Mouse (Mus musculus) neutrophil, adult 65 days (primary cell): ENCODE measurements around the gene Folh1. TPM values are rescaled to one million over a fixed set of nuclear protein-coding genes. Genes with fewer than 3 reads are reported as not detected.

Experiments
- total RNA-seq: library from RNA; stranded (reverse); gene quantifications from 2 replicates; pipeline ENCODE4 v1.2.4, GENCODE M21; 2023

Folh1 gene
- not detected in 2 replicates for total RNA-seq

GRCm38 (mm10) chr7:86775617-86776325 lies at the start of gene Folh1:
Gene Folh1 (minus strand): TSS chr7:86775943.

GRCm38 (mm10) chr7:86794727-86795126 lies 19.0 kb upstream of the Folh1 start, which contains the start of gene Vmn2r77:
Gene Vmn2r77 (plus strand): TSS chr7:86795027.

GRCm38 (mm10) chr7:86688030-86688429 lies 87.7 kb downstream of the Folh1 start, which contains the start of gene Olfr292:
Gene Olfr292 (plus strand): TSS chr7:86688330.

Other genes with a start within 250 kb of the Folh1 start
- gene Olfr295, start 192.1 kb downstream of the Folh1 start, total RNA-seq = not detected in 2 replicates
- gene Olfr294, start 159.3 kb downstream of the Folh1 start, total RNA-seq = not detected in 2 replicates
- not detected in 2 replicates for gene Olfr293, start 126.9 kb downstream of the Folh1 start, total RNA-seq
- gene Olfr292, start 87.6 kb downstream of the Folh1 start, total RNA-seq = not detected in 2 replicates
- gene Vmn2r77, start 19.1 kb upstream of the Folh1 start, total RNA-seq = not detected in 2 replicates
- not detected in 2 replicates for gene Vmn2r78, start 139.2 kb upstream of the Folh1 start, total RNA-seq
- gene Vmn2r79, start 220.2 kb upstream of the Folh1 start, total RNA-seq = not detected in 2 replicates